Mouse (Mus musculus) intestine, embryonic 15.5 days (tissue): ENCODE results near the gene Hapln1. TPM values are rescaled to one million over a fixed set of nuclear protein-coding genes. Genes with fewer than 3 reads are reported as not detected.

Experiments
- ATAC-seq: fragments of 200-750 bp; cut with Nextera tagmentation; 2 replicates; pipeline ENCODE4 v1.8.0; 2017; ENCODE audit warnings: moderate TSS enrichment, moderate library complexity
- H3K27ac ChIP-seq: fragments of 300-500 bp; sonication (generic); 2 replicates; pipeline ENCODE4 v1.5.1; 2015; ENCODE audit warnings: mild to moderate bottlenecking, inconsistent platforms
- H3K27me3 ChIP-seq: fragments of 300-500 bp; sonication (generic); replicated peaks from 2 replicates; pipeline ENCODE4 v1.6.1; 2015; ENCODE audit warnings: inconsistent platforms
- H3K36me3 ChIP-seq: fragments of 300-500 bp; sonication (generic); 2 replicates; pipeline ENCODE4 v1.6.1; 2015; ENCODE audit warnings: inconsistent platforms
- H3K4me1 ChIP-seq: fragments of 300-500 bp; sonication (generic); replicated peaks from 2 replicates; pipeline ENCODE4 v1.6.1; 2015; ENCODE audit warnings: inconsistent platforms
- H3K4me2 ChIP-seq: fragments of 300-500 bp; sonication (generic); replicated peaks from 2 replicates; pipeline ENCODE4 v1.6.1; 2015; ENCODE audit warnings: mild to moderate bottlenecking, inconsistent platforms
- H3K4me3 ChIP-seq: fragments of 300-500 bp; sonication (generic); replicated peaks from 2 replicates; pipeline ENCODE4 v1.5.1; 2015; ENCODE audit warnings: inconsistent platforms
- H3K9ac ChIP-seq: fragments of 300-500 bp; sonication (generic); 2 replicates; pipeline ENCODE4 v1.6.1; 2015; ENCODE audit warnings: inconsistent platforms
- H3K9me3 ChIP-seq: fragments of 300-500 bp; sonication (generic); 2 replicates; pipeline ENCODE4 v1.6.1; 2016; ENCODE audit warnings: inconsistent platforms
- whole genome bisulfite sequencing: fragments of 180-500 bp; shearing (Covaris S2); methylation state at CpG from one replicate; pipeline ENCODE4 v1.1.7; 2015; 5-methylcytosine and 5-hydroxymethylcytosine counted together
- polyA plus RNA-seq: library from polyadenylated mRNA; unstranded; fragments of >200 nt; fragmentation: Nextera tagmentation; extraction: Ambion mirVana; gene quantifications from 2 replicates; pipeline ENCODE4 v1.2.1, GENCODE M21; 2015

The Hapln1 gene
- polyA plus RNA-seq, 1 experiment from 2014 or later = 4.8 TPM

- no peak for ATAC-seq
- no peaks in the 10 kb centered on the region for H3K27me3 ChIP-seq
- H3K36me3 ChIP-seq = no peaks in the 10 kb centered on the region
- H3K9ac ChIP-seq = no peak overlapping the region
- no peak overlapping the region for H3K27ac ChIP-seq
- H3K9me3 ChIP-seq = no peaks in the 10 kb centered on the region
- H3K4me2 ChIP-seq = no peak overlapping the region
- no peaks in the 10 kb centered on the region for H3K4me1 ChIP-seq
- 85% methylated on average over 3 of the region's 3 CpGs for WGBS
- H3K4me3 ChIP-seq = no peak overlapping the region
These were observed 67.8 kb downstream of the Hapln1 start for GRCm38 (mm10) chr13:89607399-89607798.

GRCm38 (mm10) chr13:89619064-89619463 is 79.5 kb downstream of the Hapln1 start:
- no peaks in the 10 kb centered on the region for H3K4me1 ChIP-seq
- H3K4me3 ChIP-seq = no peak overlapping the region
- H3K4me2 ChIP-seq = no peak overlapping the region
- 83% methylated on average over 3 of the region's 3 CpGs for WGBS
- H3K36me3 ChIP-seq = no peaks in the 10 kb centered on the region
- no peaks in the 10 kb centered on the region for H3K9me3 ChIP-seq
- no peaks in the 10 kb centered on the region for H3K27me3 ChIP-seq
- ATAC-seq = no peak
- no peak overlapping the region for H3K27ac ChIP-seq
- H3K9ac ChIP-seq = no peak overlapping the region

GRCm38 (mm10) chr13:89634137-89634683 is 94.6 kb downstream of the Hapln1 start:
- WGBS = 29% methylated on average over 4 of the region's 4 CpGs
- ATAC-seq = no peak

GRCm38 (mm10) chr13:89637012-89637411 is 97.4 kb downstream of the Hapln1 start:
- Histone ChIP-seq H3K4me3 (no peak overlapping the region), H3K9me3 (no peaks in the 10 kb centered on the region), H3K9ac (no peak overlapping the region), H3K27me3 (no peaks in the 10 kb centered on the region), H3K4me1 (no peaks in the 10 kb centered on the region), H3K4me2 (no peak overlapping the region), H3K27ac (no peak overlapping the region), H3K36me3 (no peaks in the 10 kb centered on the region)
- no peak for ATAC-seq
- 77% methylated on average over 3 of the region's 3 CpGs for WGBS

More at GRCm38 (mm10) chr13:89634137-89634683, 94.6 kb downstream of the Hapln1 start:
- Histone ChIP-seq H3K4me2 (no peak overlapping the region), H3K9me3 (no peaks in the 10 kb centered on the region), H3K27me3 (no peaks in the 10 kb centered on the region), H3K36me3 (no peaks in the 10 kb centered on the region), H3K9ac (no peak overlapping the region), H3K27ac (no peak overlapping the region), H3K4me3 (no peak overlapping the region), H3K4me1 (no peaks in the 10 kb centered on the region)

- no peaks in the 10 kb centered on the region for H3K36me3 ChIP-seq
- H3K4me2 ChIP-seq = no peak overlapping the region
- no peak for ATAC-seq
- no peak overlapping the region for H3K27ac ChIP-seq
- H3K9ac ChIP-seq = no peak overlapping the region
- no peaks in the 10 kb centered on the region for H3K27me3 ChIP-seq
- H3K4me1 ChIP-seq = no peaks in the 10 kb centered on the region
- H3K9me3 ChIP-seq = no peaks in the 10 kb centered on the region
- 89% methylated on average over 2 of the region's 2 CpGs for WGBS
- H3K4me3 ChIP-seq = no peak overlapping the region
These were observed 106.0 kb downstream of the Hapln1 start for GRCm38 (mm10) chr13:89645589-89645988.

- no peak overlapping the region for H3K4me2 ChIP-seq
- 35% methylated on average over 1 of the region's 1 CpGs for WGBS
- H3K4me3 ChIP-seq = no peak overlapping the region
- 0 out of 2 replicates have a peak, but pooled peaks cover 2% of the 10 kb centered on the region for H3K36me3 ChIP-seq
- ATAC-seq = no peak
- H3K9ac ChIP-seq = no peak overlapping the region
- no peaks in the 10 kb centered on the region for H3K9me3 ChIP-seq
- H3K4me1 ChIP-seq = no peaks in the 10 kb centered on the region
- no peak overlapping the region for H3K27ac ChIP-seq
- H3K27me3 ChIP-seq = no peaks in the 10 kb centered on the region
These were observed 113.2 kb downstream of the Hapln1 start for GRCm38 (mm10) chr13:89652773-89653172.

- H3K4me3 ChIP-seq = no peak overlapping the region
- H3K9me3 ChIP-seq = no peaks in the 10 kb centered on the region
- no peak overlapping the region for H3K9ac ChIP-seq
- 0 out of 2 replicates have a peak, but pooled peaks cover 2% of the 10 kb centered on the region for H3K36me3 ChIP-seq
- ATAC-seq = no peak
- no peak overlapping the region for H3K27ac ChIP-seq
- no peak overlapping the region for H3K4me2 ChIP-seq
- H3K27me3 ChIP-seq = no peaks in the 10 kb centered on the region
- no peaks in the 10 kb centered on the region for H3K4me1 ChIP-seq
- 89% methylated on average over 2 of the region's 2 CpGs for WGBS
These were observed 113.7 kb downstream of the Hapln1 start for GRCm38 (mm10) chr13:89653279-89653678.

GRCm38 (mm10) chr13:89657046-89657445 is 117.5 kb downstream of the Hapln1 start:
- Histone ChIP-seq H3K27me3 (no peaks in the 10 kb centered on the region), H3K4me2 (no peak overlapping the region), H3K36me3 (0 out of 2 replicates have a peak, but pooled peaks cover 2% of the 10 kb centered on the region), H3K9ac (no peak overlapping the region), H3K27ac (no peak overlapping the region), H3K9me3 (no peaks in the 10 kb centered on the region), H3K4me3 (no peak overlapping the region), H3K4me1 (no peaks in the 10 kb centered on the region)
- ATAC-seq = no peak
- WGBS = 93% methylated on average over 11 of the region's 11 CpGs

Other genes with a start within 250 kb of the Hapln1 start
- 25.8 and 30.9 TPM in 2 replicates for gene Vcan, start 202.7 kb downstream of the Hapln1 start, polyA plus RNA-seq